Comparison of ENCODE assay signal across 8 mouse cellular contexts in the genomic region with DNA sequence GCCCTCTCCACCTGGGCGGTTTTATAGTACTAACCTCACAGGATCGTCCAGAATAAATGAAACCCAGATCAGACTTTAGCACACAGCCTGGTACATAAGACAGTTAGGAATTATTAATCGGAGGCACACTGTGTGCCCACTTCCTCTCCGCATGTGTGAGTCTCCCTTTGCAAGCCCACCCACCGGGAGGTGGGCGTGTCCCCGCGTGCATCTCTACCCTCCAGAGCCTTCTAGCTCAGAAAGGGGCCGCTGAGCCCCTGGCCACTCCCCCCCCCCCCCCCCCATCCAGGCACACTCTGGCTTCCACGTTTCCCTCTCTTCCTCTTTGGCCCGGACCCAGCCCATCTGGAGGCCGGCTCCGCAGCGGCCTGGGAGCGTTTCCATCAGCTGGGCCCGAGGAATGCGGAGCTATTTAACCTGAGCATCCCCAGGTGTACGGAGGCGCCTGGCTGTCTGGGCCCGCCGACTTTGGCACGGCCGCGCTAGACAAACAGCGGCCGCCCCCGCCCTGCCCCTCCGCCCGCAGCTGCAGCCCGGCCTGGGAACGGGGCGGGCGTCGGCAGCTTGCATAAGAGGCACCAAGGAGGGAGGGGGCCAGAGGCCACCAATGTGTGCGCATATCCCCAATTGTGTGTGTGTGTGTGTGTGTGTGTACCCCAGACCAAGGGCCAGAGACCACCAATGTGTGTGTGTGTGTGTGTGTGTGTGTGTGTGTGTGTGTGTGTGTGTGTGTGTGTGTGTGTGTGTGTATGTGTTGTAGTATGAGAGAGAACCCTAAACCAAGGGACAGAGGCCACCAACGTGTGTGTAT. TPM values are rescaled to one million over a fixed set of nuclear protein-coding genes. Genes with fewer than 3 reads are reported as not detected.
DNase-seq lines count a peak whose midpoint lies in the region; ATAC-seq and TF ChIP-seq lines count a peak whose summit lies in the region.

No protein-coding gene starts in this region.

- H3K36me3 ChIP-seq in embryonic facial prominence, embryonic 10.5 days (replicated peaks): peaks cover 11% of the 10 kb centered on the region
- H3K36me3 ChIP-seq in heart, embryonic 10.5 days: peaks cover 8% of the 10 kb centered on the region
- H3K36me3 ChIP-seq in kidney, embryonic 14.5 days (ENCODE audit: control insufficient read depth, insufficient read depth, low read length): peaks cover 3% of the 10 kb centered on the region; the same call in 1 of the 2 replicates
- H3K36me3 ChIP-seq in lung, postnatal 0 days (ENCODE audit: insufficient read depth, low read length): no peaks in the 10 kb centered on the region

- peak overlapping the region; percentile 96 for H3K27ac ChIP-seq in embryonic facial prominence, embryonic 10.5 days (replicated peaks)
- peak overlapping the region; percentile 97 for H3K27ac ChIP-seq in heart, embryonic 10.5 days
- H3K27ac ChIP-seq in kidney, embryonic 14.5 days (ENCODE audit: low read depth, low read length): peak overlapping the region; percentile 85
- peak overlapping the region; percentile 97 for H3K27ac ChIP-seq in lung, postnatal 0 days (ENCODE audit: low read length)

- no peak for TF ChIP-seq CTCF in lung, postnatal 0 days (IDR thresholded peaks at IDR 0.05)

- H3K4me2 ChIP-seq in kidney, embryonic 14.5 days (replicated peaks; ENCODE audit: low read depth, low read length): peak overlapping the region; percentile 90
- peak overlapping the region; percentile 74 for H3K4me2 ChIP-seq in lung, postnatal 0 days (replicated peaks; ENCODE audit: low read depth, low read length)

- H3K4me3 ChIP-seq in embryonic facial prominence, embryonic 10.5 days: peak overlapping the region; percentile 86
- peak overlapping the region; percentile 87 for H3K4me3 ChIP-seq in heart, embryonic 10.5 days
- peak overlapping the region; percentile 92 for H3K4me3 ChIP-seq in kidney, embryonic 14.5 days (ENCODE audit: low read length)
- peak overlapping the region; percentile 87 for H3K4me3 ChIP-seq in lung, postnatal 0 days (ENCODE audit: low read depth, low read length)

- no peaks in the 10 kb centered on the region for H3K27me3 ChIP-seq in embryonic facial prominence, embryonic 10.5 days (replicated peaks; ENCODE audit: low read depth, poor library complexity, severe bottlenecking)
- H3K27me3 ChIP-seq in heart, embryonic 10.5 days (ENCODE audit: insufficient read depth, poor library complexity, severe bottlenecking): no peaks in the 10 kb centered on the region
- no peaks in the 10 kb centered on the region for H3K27me3 ChIP-seq in kidney, embryonic 14.5 days (ENCODE audit: control insufficient read depth, insufficient read depth, low read length)
- no peaks in the 10 kb centered on the region for H3K27me3 ChIP-seq in lung, postnatal 0 days (replicated peaks; ENCODE audit: insufficient read depth, low read length)

- ATAC-seq in kidney, embryonic 14.5 days (ENCODE audit: low FRiP score, low TSS enrichment): peak; percentile 73
- ATAC-seq in lung, postnatal 0 days: peak; percentile 55

- under 1% methylated on average over 36 of the region's 36 CpGs for WGBS in embryonic facial prominence, embryonic 10.5 days
- WGBS in heart, embryonic 10.5 days: 1% methylated on average over 33 of the region's 36 CpGs
- 4% methylated on average over 33 of the region's 36 CpGs for WGBS in kidney, embryonic 14.5 days
- 0% methylated on average over 31 of the region's 36 CpGs for WGBS in lung, postnatal 0 days

- no peaks in the 10 kb centered on the region for H3K9me3 ChIP-seq in embryonic facial prominence, embryonic 10.5 days
- no peaks in the 10 kb centered on the region for H3K9me3 ChIP-seq in heart, embryonic 10.5 days
- no peaks in the 10 kb centered on the region for H3K9me3 ChIP-seq in kidney, embryonic 14.5 days (ENCODE audit: control insufficient read depth, low read length)
- H3K9me3 ChIP-seq in lung, postnatal 0 days (ENCODE audit: low read length): no peaks in the 10 kb centered on the region

- H3K9ac ChIP-seq in kidney, embryonic 14.5 days (ENCODE audit: low read depth, low read length): peak overlapping the region; percentile 95
- peak overlapping the region; percentile 96 for H3K9ac ChIP-seq in lung, postnatal 0 days (replicated peaks; ENCODE audit: low read depth)

- peak; percentile 91 for DNase-seq in 416B (ENCODE audit: low read depth)
- DNase-seq in Muller cell, postnatal 12 days (ENCODE audit: inconsistent ontology term): peak; percentile 95
- DNase-seq in embryonic facial prominence, embryonic 10.5 days (ENCODE audit: low spot score): peak; percentile 95
- DNase-seq in heart, embryonic 10.5 days (ENCODE audit: low spot score): peak; percentile 91
- DNase-seq in lung, postnatal 0 days (ENCODE audit: low spot score): peak; percentile 94
- DNase-seq in retina, embryonic 14.5 days (ENCODE audit: low spot score): peak; percentile 71
- no peak for DNase-seq in frontal cortex, postnatal 14 days (ENCODE audit: low spot score in 2 of 2)

- peaks cover 84% of the 10 kb centered on the region for H3K4me1 ChIP-seq in embryonic facial prominence, embryonic 10.5 days
- H3K4me1 ChIP-seq in heart, embryonic 10.5 days: peaks cover 78% of the 10 kb centered on the region
- peaks cover 46% of the 10 kb centered on the region for H3K4me1 ChIP-seq in kidney, embryonic 14.5 days (ENCODE audit: control insufficient read depth, insufficient read depth, low read length)
- peaks cover 18% of the 10 kb centered on the region; the same call in 1 of the 2 replicates for H3K4me1 ChIP-seq in lung, postnatal 0 days (ENCODE audit: insufficient read depth, low read depth, low read length)

- no peak for TF ChIP-seq EP300 in lung, postnatal 0 days (IDR thresholded peaks at IDR 0.05)

RNA-seq across cellular contexts. Expression of gene Id1, which starts 3.2 kb away (rescaled TPM):
- polyA plus RNA-seq in embryonic facial prominence, embryonic 10.5 days (2016; fragmentation: Nextera tagmentation; extraction: Ambion mirVana): 161 and 182 TPM in 2 replicates
- 92.5 and 124 TPM in 2 replicates for polyA plus RNA-seq in heart, embryonic 10.5 days (2016; fragmentation: Nextera tagmentation; extraction: Ambion mirVana)
- polyA plus RNA-seq in kidney, embryonic 14.5 days (2014; fragmentation: Nextera tagmentation; extraction: Ambion mirVana): 129 and 178 TPM in 2 replicates
- polyA plus RNA-seq in lung, postnatal 0 days (2015; fragmentation: Nextera tagmentation; extraction: Ambion mirVana): 214 and 218 TPM in 2 replicates

RNA-seq across cellular contexts. Expression of gene Cox4i2, which starts 14.7 kb away (rescaled TPM):
- 9.9 and 10.1 TPM in 2 replicates for polyA plus RNA-seq in embryonic facial prominence, embryonic 10.5 days (2016; fragmentation: Nextera tagmentation; extraction: Ambion mirVana)
- 18.8 and 21.1 TPM in 2 replicates for polyA plus RNA-seq in heart, embryonic 10.5 days (2016; fragmentation: Nextera tagmentation; extraction: Ambion mirVana)
- polyA plus RNA-seq in kidney, embryonic 14.5 days (2014; fragmentation: Nextera tagmentation; extraction: Ambion mirVana): 12.1 and 18.8 TPM in 2 replicates
- 204 and 228 TPM in 2 replicates for polyA plus RNA-seq in lung, postnatal 0 days (2015; fragmentation: Nextera tagmentation; extraction: Ambion mirVana)

RNA-seq across cellular contexts. Expression of gene Mcts2, which starts 52.4 kb away (rescaled TPM):
- polyA plus RNA-seq in embryonic facial prominence, embryonic 10.5 days (2016; fragmentation: Nextera tagmentation; extraction: Ambion mirVana): 37.6 and 40.2 TPM in 2 replicates
- polyA plus RNA-seq in heart, embryonic 10.5 days (2016; fragmentation: Nextera tagmentation; extraction: Ambion mirVana): 28.0 and 33.2 TPM in 2 replicates
- polyA plus RNA-seq in kidney, embryonic 14.5 days (2014; fragmentation: Nextera tagmentation; extraction: Ambion mirVana): 35.4 and 40.8 TPM in 2 replicates
- 19.4 and 20.8 TPM in 2 replicates for polyA plus RNA-seq in lung, postnatal 0 days (2015; fragmentation: Nextera tagmentation; extraction: Ambion mirVana)

Comparison
In these comparisons a context has a peak if more than half of its experiments do, and no peak if none do; other contexts are left out.
1. DNase-seq: peak in 416B (single experiment), Muller cell, postnatal 12 days (single experiment), embryonic facial prominence, embryonic 10.5 days (single experiment), heart, embryonic 10.5 days (single experiment), lung, postnatal 0 days (single experiment) and retina, embryonic 14.5 days (single experiment); none in frontal cortex, postnatal 14 days (0 of 2).
2. Peak in every context shown above with its lines, with median percentiles within 50 percentile points of each other: H3K27ac ChIP-seq and H3K4me3 ChIP-seq.